Mouse (Mus musculus) heart, adult 2 months (tissue): ENCODE results near the gene Mdfi. TPM values are rescaled to one million over a fixed set of nuclear protein-coding genes. Genes with fewer than 3 reads are reported as not detected.

ENCODE experiments used
- DNase-seq, 2 experiments: peaks; one replicate each; pipeline ENCODE4 v3.0.0; 2021
- H3K27ac ChIP-seq: fragments of 200-600 bp; 2 replicates; pipeline ENCODE4 v1.8.1; 2022
- H3K27me3 ChIP-seq: fragments of 200-500 bp; 2 replicates; pipeline ENCODE4 v1.6.1; 2012; ENCODE audit warnings: mild to moderate bottlenecking, low read length, inconsistent platforms, mixed read lengths; ENCODE audit not compliant: control insufficient read depth, insufficient read depth
- H3K36me3 ChIP-seq: fragments of 200-500 bp; 2 replicates; pipeline ENCODE4 v1.6.1; 2012; ENCODE audit warnings: low read length, inconsistent platforms; ENCODE audit not compliant: control insufficient read depth, insufficient read depth
- H3K4me1 ChIP-seq: fragments of 200-500 bp; 2 replicates; pipeline ENCODE4 v1.6.1; 2011; ENCODE audit warnings: low read length; ENCODE audit not compliant: control insufficient read depth, insufficient read depth
- H3K4me3 ChIP-seq: fragments of 200-600 bp; 2 replicates; pipeline ENCODE4 v1.8.1; 2022
- H3K79me2 ChIP-seq: fragments of 200-500 bp; replicated peaks from 2 replicates; pipeline ENCODE4 v1.6.1; 2012; ENCODE audit warnings: mild to moderate bottlenecking, inconsistent platforms, low read length, moderate library complexity, mixed read lengths; ENCODE audit not compliant: control insufficient read depth, insufficient read depth
- H3K9ac ChIP-seq: fragments of 200-500 bp; 2 replicates; pipeline ENCODE4 v1.6.1; 2012; ENCODE audit warnings: low read depth, mild to moderate bottlenecking, control low read depth, inconsistent platforms, low read length, mixed read lengths
- CTCF ChIP-seq: fragments of 200-600 bp; IDR thresholded peaks from 2 replicates; pipeline ENCODE4 v1.8.1; 2022; ENCODE audit warnings: antibody characterized with exemption, mild to moderate bottlenecking, moderate library complexity
- EP300 ChIP-seq: fragments of 200-500 bp; IDR thresholded peaks from 2 replicates; pipeline ENCODE4 v1.6.1; 2011; ENCODE audit warnings: low read depth, low read length, control low read depth; ENCODE audit not compliant: insufficient read depth
- POLR2A ChIP-seq: fragments of 200-500 bp; IDR thresholded peaks from 2 replicates; pipeline ENCODE4 v1.6.1; 2011; ENCODE audit warnings: mild to moderate bottlenecking, low read depth, low read length, control low read depth; ENCODE audit not compliant: insufficient read depth
- WGBS: fragments of 180-500 bp; shearing (Covaris S2); methylation state at CpG from one replicate; pipeline ENCODE4 v1.1.7; 2018; 5-methylcytosine and 5-hydroxymethylcytosine counted together
- intact Hi-C: fragments of 180-260 bp; cut with DNase I; formaldehyde crosslinking; loops from one replicate; pipeline ENCODE4 v1.15.1; 2025
- polyA plus RNA-seq: library from polyadenylated mRNA; depleted of rRNA; stranded (reverse); fragments of >200 nt; gene quantifications from 2 replicates; pipeline ENCODE4 v1.2.3, GENCODE M21; 2012
- total RNA-seq, 2 experiments: library from RNA; stranded (reverse); gene quantifications; 2 replicates each; pipeline ENCODE4 v1.2.3; 2021

Mdfi gene
- total and polyA plus RNA-seq, 3 experiments: 1.8 to 11.1 (median 2.0) TPM

GRCm38 (mm10) chr17:47788996-47789395 is 45.5 kb downstream of the Mdfi start:
- TF ChIP-seq EP300 (no peak), CTCF (no peak), POLR2A (no peak)
- intact Hi-C loops: no loop called here

DNA sequence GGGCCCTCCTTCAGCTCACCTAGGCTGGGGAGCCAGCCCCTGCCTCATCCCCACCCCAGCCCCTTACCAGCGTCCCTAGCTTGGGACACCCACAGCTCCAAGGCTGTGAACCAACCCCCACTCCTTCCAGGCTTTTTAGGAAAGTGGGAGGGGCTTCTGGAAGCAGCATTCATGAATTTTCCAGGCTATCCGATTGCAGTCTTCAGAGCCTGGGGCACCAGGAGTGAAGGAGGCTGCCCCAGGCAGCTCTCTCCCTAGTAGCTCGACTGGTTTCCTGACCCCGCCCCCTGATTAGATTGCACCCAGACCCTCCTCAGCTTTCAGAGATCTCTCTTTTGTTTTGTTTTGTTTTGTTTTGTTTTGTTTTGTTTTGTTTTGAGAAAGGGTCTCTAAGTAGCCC is 46.2 kb downstream of the Mdfi start:
- intact Hi-C loops: no loop called here
- Histone ChIP-seq H3K4me3 (no peak overlapping the region), H3K36me3 (no peaks in the 10 kb centered on the region), H3K27me3 (no peaks in the 10 kb centered on the region), H3K79me2 (no peaks in the 10 kb centered on the region), H3K27ac (no peak overlapping the region), H3K4me1 (peaks cover 8% of the 10 kb centered on the region), H3K9ac (no peak overlapping the region)
- no peak for DNase-seq
- TF ChIP-seq POLR2A (no peak), CTCF (no peak), EP300 (no peak)
- WGBS: 48% methylated on average over 4 of the region's 4 CpGs

More at GRCm38 (mm10) chr17:47788996-47789395, 45.5 kb downstream of the Mdfi start:
- no peak overlapping the region for H3K4me3 ChIP-seq
- H3K27me3 ChIP-seq: no peaks in the 10 kb centered on the region
- H3K79me2 ChIP-seq: no peaks in the 10 kb centered on the region
- H3K27ac ChIP-seq: no peak overlapping the region
- H3K36me3 ChIP-seq: no peaks in the 10 kb centered on the region
- H3K4me1 ChIP-seq: peaks cover 8% of the 10 kb centered on the region
- no peak overlapping the region for H3K9ac ChIP-seq
- WGBS: 87% methylated on average over 6 of the region's 6 CpGs
- DNase-seq: peak in 1 of 2 experiments; percentile 1

- no peaks in the 10 kb centered on the region for H3K79me2 ChIP-seq
- H3K9ac ChIP-seq: no peak overlapping the region
- H3K4me1 ChIP-seq: peaks cover 4% of the 10 kb centered on the region
- peak in 1 of 2 experiments; percentile 3 for DNase-seq
- 68% methylated on average over 8 of the region's 8 CpGs for WGBS
- intact Hi-C loops: no loop called here
- H3K27me3 ChIP-seq: no peaks in the 10 kb centered on the region
- TF ChIP-seq CTCF (no peak), POLR2A (no peak), EP300 (no peak)
- H3K27ac ChIP-seq: no peak overlapping the region
- no peaks in the 10 kb centered on the region for H3K36me3 ChIP-seq
- H3K4me3 ChIP-seq: no peak overlapping the region
Measured at GRCm38 (mm10) chr17:47787632-47788031, 46.9 kb downstream of the Mdfi start.

- Histone ChIP-seq H3K4me3 (no peak overlapping the region), H3K4me1 (peaks cover 2% of the 10 kb centered on the region; the same call in 1 of the 2 replicates), H3K9ac (no peak overlapping the region), H3K27me3 (no peaks in the 10 kb centered on the region), H3K79me2 (peaks cover 1% of the 10 kb centered on the region; the same call in 1 of the 2 replicates), H3K36me3 (no peaks in the 10 kb centered on the region), H3K27ac (no peak overlapping the region)
- DNase-seq: peak in 1 of 2 experiments; percentile 35
- intact Hi-C loops: no loop called here
- no peak for TF ChIP-seq CTCF
- TF ChIP-seq POLR2A: no peak
- no peak for TF ChIP-seq EP300
- WGBS: 67% methylated on average over 6 of the region's 6 CpGs
Measured at GRCm38 (mm10) chr17:47784411-47784810, 50.1 kb downstream of the Mdfi start.

DNA sequence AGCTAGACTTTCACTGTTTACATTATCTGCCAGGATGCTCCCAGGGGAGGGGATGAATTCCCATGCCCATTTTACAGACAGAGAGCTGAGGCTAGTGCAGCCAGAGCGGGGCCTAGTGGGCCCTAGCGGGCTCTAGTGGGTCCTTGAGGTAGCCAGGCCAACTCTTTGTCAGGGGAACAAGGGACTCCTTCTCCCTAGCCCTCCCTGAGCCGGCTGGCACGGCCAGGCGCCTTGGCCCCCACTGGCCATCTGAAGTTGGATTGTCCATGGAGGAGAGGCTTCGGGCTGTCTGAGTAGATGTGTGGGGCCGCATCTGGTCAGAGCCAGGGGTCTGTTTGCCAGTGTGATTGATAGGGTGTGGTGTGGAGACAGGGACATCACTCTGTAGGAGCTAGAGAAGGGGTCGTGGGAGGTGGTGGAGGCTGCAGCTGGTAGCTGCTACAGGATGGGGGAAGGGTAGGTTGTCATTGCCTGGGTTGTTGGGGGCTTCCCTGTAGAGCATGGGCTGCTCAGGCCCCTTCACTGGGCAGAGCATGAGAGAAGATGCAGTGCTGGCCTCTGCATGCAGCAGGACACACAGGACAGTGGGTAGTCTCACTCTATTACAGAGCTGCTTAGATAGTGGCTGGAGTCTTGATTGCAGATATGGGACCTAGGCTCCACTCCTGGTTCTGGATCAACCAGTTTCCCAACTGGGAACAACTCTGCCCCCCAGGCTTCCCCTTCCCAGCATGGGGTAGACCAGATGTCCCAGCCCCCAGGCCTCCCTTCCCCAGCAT is 50.9 kb downstream of the Mdfi start:
- Histone ChIP-seq H3K9ac (no peak overlapping the region), H3K36me3 (no peaks in the 10 kb centered on the region), H3K79me2 (peaks cover 1% of the 10 kb centered on the region; the same call in 1 of the 2 replicates), H3K27ac (no peak overlapping the region), H3K4me3 (no peak overlapping the region), H3K27me3 (no peaks in the 10 kb centered on the region), H3K4me1 (peaks cover 2% of the 10 kb centered on the region; the same call in 1 of the 2 replicates)
- peak in 1 of 2 experiments; percentile 2 for DNase-seq
- no peak for TF ChIP-seq EP300
- no peak for TF ChIP-seq CTCF
- TF ChIP-seq POLR2A: no peak
- intact Hi-C loops: no loop called here
- WGBS: 81% methylated on average over 8 of the region's 8 CpGs

DNA sequence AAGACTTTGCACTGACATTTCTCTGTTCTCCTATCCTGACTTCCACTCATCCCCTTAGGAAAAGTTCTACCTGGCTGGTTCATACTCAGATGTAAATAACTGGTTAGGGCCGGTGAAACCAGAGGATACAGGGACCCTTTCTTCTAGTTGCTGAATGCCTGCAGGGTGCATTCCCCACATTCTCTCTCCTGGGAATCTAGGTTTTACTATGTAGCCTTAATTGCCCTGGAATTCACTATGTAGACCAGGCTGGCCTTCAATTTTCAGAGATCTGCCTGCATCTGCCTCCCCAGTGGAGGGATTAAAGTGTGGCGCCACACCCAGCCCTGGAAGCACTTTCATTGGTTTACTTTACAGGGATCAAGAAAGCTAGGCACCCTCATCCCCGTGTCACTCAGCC is 52.0 kb downstream of the Mdfi start:
- DNase-seq: no peak
- no peaks in the 10 kb centered on the region for H3K27me3 ChIP-seq
- H3K27ac ChIP-seq: no peak overlapping the region
- H3K4me1 ChIP-seq: peaks cover 2% of the 10 kb centered on the region; the same call in 1 of the 2 replicates
- intact Hi-C loops: no loop called here
- WGBS: 83% methylated on average over 3 of the region's 3 CpGs
- H3K4me3 ChIP-seq: no peak overlapping the region
- no peaks in the 10 kb centered on the region for H3K36me3 ChIP-seq
- no peak overlapping the region for H3K9ac ChIP-seq
- H3K79me2 ChIP-seq: peaks cover 1% of the 10 kb centered on the region; the same call in 1 of the 2 replicates
- TF ChIP-seq POLR2A (no peak), EP300 (no peak), CTCF (no peak)
